Mouse (Mus musculus) mouse embryonic stem cell (cell line): ENCODE measurements around the gene Dmrta2.

ENCODE experiments used
- in situ Hi-C, 2 experiments: fragments of 300-500 bp; cut with MboI; formaldehyde crosslinking; loops; 1 replicate in 1 of 2; 3 replicates in 1 of 2; pipeline ENCODE4 v1.14.3; 2019 to 2020; ENCODE audit warnings: low sequenced_read_pairs in 2 of 2, low pct_unique_long_range_greater_than_20kb in 1 of 2, mixed read lengths in 1 of 2; ENCODE audit not compliant: unreplicated experiment in 1 of 2

The Dmrta2 gene

GRCm38 (mm10) chr4:109977148-109978067, at the start of gene Dmrta2:
Gene Dmrta2, plus strand, starts transcription at chr4:109978053.
- in situ Hi-C loops: loop anchor here in 1 of 2 experiments (5.0 kb wide), 1 partner anchor 320 kb away; no protein-coding TSS in a partner anchor

GRCm38 (mm10) chr4:109929058-109929457, 48.8 kb upstream of the Dmrta2 start:
- in situ Hi-C loops: no loop called here

GRCm38 (mm10) chr4:109930445-109930844, 47.4 kb upstream of the Dmrta2 start:
- in situ Hi-C loops: no loop called here

GRCm38 (mm10) chr4:109930935-109931334, 46.9 kb upstream of the Dmrta2 start:
- in situ Hi-C loops: no loop called here

GRCm38 (mm10) chr4:109936557-109936956, 41.3 kb upstream of the Dmrta2 start:
- in situ Hi-C loops: no loop called here

GRCm38 (mm10) chr4:109939291-109939690, 38.6 kb upstream of the Dmrta2 start:
- in situ Hi-C loops: no loop called here

- in situ Hi-C loops: no loop called here
Measured at GRCm38 (mm10) chr4:109945554-109945953, 32.3 kb upstream of the Dmrta2 start.

- in situ Hi-C loops: no loop called here
Measured at GRCm38 (mm10) chr4:109949307-109949706, 28.5 kb upstream of the Dmrta2 start.

- in situ Hi-C loops: no loop called here
Measured at GRCm38 (mm10) chr4:109953509-109953908, 24.3 kb upstream of the Dmrta2 start.

- in situ Hi-C loops: no loop called here
Measured at GRCm38 (mm10) chr4:109960201-109960935, 17.5 kb upstream of the Dmrta2 start.

GRCm38 (mm10) chr4:109963570-109964279, 14.1 kb upstream of the Dmrta2 start:
- in situ Hi-C loops: no loop called here

GRCm38 (mm10) chr4:109969561-109969960, 8.3 kb upstream of the Dmrta2 start:
- in situ Hi-C loops: no loop called here

- in situ Hi-C loops: no loop called here
Measured at GRCm38 (mm10) chr4:109973991-109974654, 3.7 kb upstream of the Dmrta2 start.

- in situ Hi-C loops: loop anchor here in 1 of 2 experiments (5.0 kb wide), 1 partner anchor 318 kb away; no protein-coding TSS in a partner anchor
Measured at GRCm38 (mm10) chr4:109974655-109975380, 3.0 kb upstream of the Dmrta2 start.

GRCm38 (mm10) chr4:109975381-109976240, 2.2 kb upstream of the Dmrta2 start:
- in situ Hi-C loops: loop anchor here in 1 of 2 experiments (5.0 kb wide), 1 partner anchor 318 kb away; no protein-coding TSS in a partner anchor

GRCm38 (mm10) chr4:109976273-109977147, 1.3 kb upstream of the Dmrta2 start:
- in situ Hi-C loops: loop anchor here in 1 of 2 experiments (5.0 kb wide), 1 partner anchor 319 kb away; no protein-coding TSS in a partner anchor
